Mouse (Mus musculus): Measurements from ENCODE around the gene Kcnab1. TPM values are rescaled to one million over a fixed set of nuclear protein-coding genes. Genes with fewer than 3 reads are reported as not detected.

Gene Kcnab1
- polyA plus RNA-seq, 1 experiment from 2014 or later = 0.33 TPM

- no peaks in the 10 kb centered on the region for H3K36me3 ChIP-seq (replicated peaks)
- no peak overlapping the region for H3K4me2 ChIP-seq
- no peaks in the 10 kb centered on the region for H3K9me3 ChIP-seq (replicated peaks)
- 34% methylated on average over 4 of the region's 4 CpGs for WGBS (ENCODE audit: insufficient replicate concordance)
- no peak for ATAC-seq (ENCODE audit: insufficient read depth)
- no peak overlapping the region for H3K4me3 ChIP-seq (replicated peaks)
- no peak overlapping the region for H3K9ac ChIP-seq
- H3K4me1 ChIP-seq (replicated peaks) = 0 out of 2 replicates have a peak, but pooled peaks cover 3% of the 10 kb centered on the region
- no peak overlapping the region for H3K27ac ChIP-seq (replicated peaks)
- no peaks in the 10 kb centered on the region for H3K27me3 ChIP-seq
Measured at GRCm38 (mm10) chr3:65396835-65397504, 287.8 kb downstream of the Kcnab1 start.

GRCm38 (mm10) chr3:65397566-65397965 is 288.4 kb downstream of the Kcnab1 start:
- WGBS (ENCODE audit: insufficient replicate concordance) = 70% methylated on average over 3 of the region's 3 CpGs

GRCm38 (mm10) chr3:65405781-65406180 is 296.6 kb downstream of the Kcnab1 start:
- no peak for ATAC-seq (ENCODE audit: insufficient read depth)
- Histone ChIP-seq H3K27ac (replicated peaks) (no peak overlapping the region), H3K9me3 (replicated peaks) (no peaks in the 10 kb centered on the region), H3K9ac (no peak overlapping the region), H3K4me3 (replicated peaks) (no peak overlapping the region), H3K36me3 (replicated peaks) (no peaks in the 10 kb centered on the region), H3K4me2 (no peak overlapping the region), H3K27me3 (no peaks in the 10 kb centered on the region), H3K4me1 (replicated peaks) (no peaks in the 10 kb centered on the region)
- 56% methylated on average over 4 of the region's 4 CpGs for WGBS (ENCODE audit: insufficient replicate concordance)

More at GRCm38 (mm10) chr3:65397566-65397965, 288.4 kb downstream of the Kcnab1 start:
- Histone ChIP-seq H3K4me3 (replicated peaks) (no peak overlapping the region), H3K27me3 (no peaks in the 10 kb centered on the region), H3K4me1 (replicated peaks) (0 out of 2 replicates have a peak, but pooled peaks cover 3% of the 10 kb centered on the region), H3K36me3 (replicated peaks) (no peaks in the 10 kb centered on the region), H3K9me3 (replicated peaks) (no peaks in the 10 kb centered on the region), H3K27ac (replicated peaks) (no peak overlapping the region), H3K4me2 (no peak overlapping the region), H3K9ac (no peak overlapping the region)
- ATAC-seq (ENCODE audit: insufficient read depth) = no peak

DNA sequence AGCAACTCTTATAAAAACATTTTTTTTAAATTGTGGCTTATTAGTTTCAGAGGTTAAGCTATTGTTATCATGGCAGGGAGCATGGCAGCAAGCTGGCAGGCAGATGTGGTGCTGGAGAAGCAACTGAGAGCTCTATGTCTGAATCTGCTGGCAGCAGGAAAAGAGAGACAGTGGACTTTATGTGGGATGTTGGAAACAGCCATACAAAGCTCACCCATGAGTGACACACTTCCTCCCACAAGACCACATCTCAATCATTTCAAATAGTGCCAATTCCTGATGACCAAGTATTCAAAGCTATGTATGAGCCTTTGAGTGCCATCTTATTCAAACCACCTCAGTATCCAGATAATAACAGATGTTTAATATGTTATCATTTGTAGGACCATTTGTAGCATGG is 298.7 kb downstream of the Kcnab1 start:
- no peak for ATAC-seq (ENCODE audit: insufficient read depth)
- no peak overlapping the region for H3K27ac ChIP-seq (replicated peaks)
- H3K4me3 ChIP-seq (replicated peaks) = no peak overlapping the region
- no peaks in the 10 kb centered on the region for H3K27me3 ChIP-seq
- no peaks in the 10 kb centered on the region for H3K4me1 ChIP-seq (replicated peaks)
- H3K9me3 ChIP-seq (replicated peaks) = no peaks in the 10 kb centered on the region
- no peak overlapping the region for H3K4me2 ChIP-seq
- no peaks in the 10 kb centered on the region for H3K36me3 ChIP-seq (replicated peaks)
- H3K9ac ChIP-seq = no peak overlapping the region

DNA sequence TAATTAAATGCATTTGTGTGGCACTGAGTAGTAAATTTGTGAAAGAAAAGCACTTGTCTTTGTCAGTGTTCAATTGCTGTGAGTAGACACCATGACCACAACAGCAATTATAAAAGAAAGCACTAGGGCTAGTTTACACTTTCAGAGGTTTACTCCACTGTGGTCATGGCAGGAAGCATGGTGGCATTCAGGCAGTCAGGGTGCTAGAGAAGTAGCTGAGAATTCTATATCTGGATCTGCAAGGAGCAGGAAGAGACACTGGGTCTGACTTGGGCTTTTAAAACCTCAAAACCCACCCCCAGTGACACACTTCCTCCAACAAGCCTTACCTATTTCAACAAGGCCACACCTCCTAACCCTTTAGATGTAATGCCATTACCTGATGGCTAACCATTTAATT is 307.4 kb downstream of the Kcnab1 start:
- Histone ChIP-seq H3K4me1 (replicated peaks) (no peaks in the 10 kb centered on the region), H3K36me3 (replicated peaks) (no peaks in the 10 kb centered on the region), H3K27ac (replicated peaks) (no peak overlapping the region), H3K4me2 (no peak overlapping the region), H3K9ac (no peak overlapping the region), H3K9me3 (replicated peaks) (no peaks in the 10 kb centered on the region), H3K27me3 (no peaks in the 10 kb centered on the region), H3K4me3 (replicated peaks) (no peak overlapping the region)
- no peak for ATAC-seq (ENCODE audit: insufficient read depth)

GRCm38 (mm10) chr3:65417913-65418594 is 308.9 kb downstream of the Kcnab1 start:
- no peaks in the 10 kb centered on the region for H3K9me3 ChIP-seq (replicated peaks)
- no peaks in the 10 kb centered on the region for H3K36me3 ChIP-seq (replicated peaks)
- H3K4me2 ChIP-seq = no peak overlapping the region
- 10% methylated on average over 5 of the region's 5 CpGs for WGBS (ENCODE audit: insufficient replicate concordance)
- H3K9ac ChIP-seq = no peak overlapping the region
- no peak for ATAC-seq (ENCODE audit: insufficient read depth)
- H3K27me3 ChIP-seq = no peaks in the 10 kb centered on the region
- no peak overlapping the region for H3K4me3 ChIP-seq (replicated peaks)
- H3K4me1 ChIP-seq (replicated peaks) = no peaks in the 10 kb centered on the region
- no peak overlapping the region for H3K27ac ChIP-seq (replicated peaks)

GRCm38 (mm10) chr3:65419706-65420105 is 310.5 kb downstream of the Kcnab1 start:
- H3K9ac ChIP-seq = no peak overlapping the region
- no peaks in the 10 kb centered on the region for H3K36me3 ChIP-seq (replicated peaks)
- no peak overlapping the region for H3K4me2 ChIP-seq
- no peaks in the 10 kb centered on the region for H3K27me3 ChIP-seq
- H3K27ac ChIP-seq (replicated peaks) = no peak overlapping the region
- no peaks in the 10 kb centered on the region for H3K9me3 ChIP-seq (replicated peaks)
- no peak for ATAC-seq (ENCODE audit: insufficient read depth)
- no peaks in the 10 kb centered on the region for H3K4me1 ChIP-seq (replicated peaks)
- H3K4me3 ChIP-seq (replicated peaks) = no peak overlapping the region
- 62% methylated on average over 3 of the region's 3 CpGs for WGBS (ENCODE audit: insufficient replicate concordance)
